Mouse (Mus musculus): Measurements from ENCODE around the gene Ist1.

DNA sequence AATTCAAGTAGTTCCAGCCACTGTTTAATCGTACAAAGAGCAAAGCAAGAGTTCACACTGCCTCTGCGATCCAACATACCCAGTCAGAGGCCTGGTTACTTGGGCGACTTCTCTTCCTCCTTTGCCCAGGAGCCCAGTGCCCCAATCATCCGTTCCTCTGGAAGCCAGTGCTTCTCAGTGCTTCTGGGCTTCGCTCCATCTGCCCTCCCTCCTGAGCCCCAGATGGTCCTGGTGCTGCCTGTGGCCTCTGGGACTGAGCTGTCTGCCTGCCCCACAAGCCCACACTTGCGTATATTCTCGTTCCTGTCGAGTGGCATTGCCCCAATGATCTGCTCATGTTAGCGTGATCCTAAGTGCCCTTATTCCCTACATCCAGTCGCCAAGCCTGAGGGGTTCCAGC is 42.3 kb downstream of the Ist1 start:
- TF ChIP-seq MAFK (IDR thresholded peaks at IDR 0.05; ENCODE audit: insufficient read depth, low read depth, low read length) (no peak), ZNF384 (IDR thresholded peaks at IDR 0.05; ENCODE audit: low read depth, low read length) (no peak), CHD2 (IDR thresholded peaks at IDR 0.05; ENCODE audit: low read depth, low read length) (no peak)

Data from ES-E14 (cell line).